Mouse (Mus musculus) embryonic facial prominence, embryonic 13.5 days (tissue): ENCODE results near the gene Ass1. TPM values are rescaled to one million over a fixed set of nuclear protein-coding genes. Genes with fewer than 3 reads are reported as not detected.
"Not testable (repeated sequence)": the region's sequence is repeated elsewhere in the genome, so short reads cannot be mapped to it uniquely, and the experiment has no call there.

Experiments
- ATAC-seq: fragments of 200-750 bp; cut with Nextera tagmentation; 2 replicates; pipeline ENCODE4 v1.8.0; 2017; ENCODE audit warnings: low read depth; ENCODE audit not compliant: insufficient number of reproducible peaks, insufficient read depth, low FRiP score, low TSS enrichment
- H3K27ac ChIP-seq: fragments of 300-500 bp; sonication (generic); 2 replicates; pipeline ENCODE4 v1.5.1; 2015; ENCODE audit warnings: moderate library complexity, mild to moderate bottlenecking, inconsistent platforms
- H3K27me3 ChIP-seq: fragments of 300-500 bp; sonication (generic); 2 replicates; pipeline ENCODE4 v1.6.1; 2015; ENCODE audit warnings: mild to moderate bottlenecking, inconsistent platforms
- H3K36me3 ChIP-seq: fragments of 300-500 bp; sonication (generic); 2 replicates; pipeline ENCODE4 v1.6.1; 2015; ENCODE audit warnings: mild to moderate bottlenecking, inconsistent platforms
- H3K4me1 ChIP-seq: fragments of 300-500 bp; sonication (generic); 2 replicates; pipeline ENCODE4 v1.6.1; 2015; ENCODE audit warnings: inconsistent platforms
- H3K4me2 ChIP-seq: fragments of 300-500 bp; sonication (generic); 2 replicates; pipeline ENCODE4 v1.6.1; 2015; ENCODE audit warnings: moderate library complexity, mild to moderate bottlenecking, inconsistent platforms
- H3K4me3 ChIP-seq: fragments of 300-500 bp; sonication (generic); 2 replicates; pipeline ENCODE4 v1.5.1; 2015; ENCODE audit warnings: mild to moderate bottlenecking, inconsistent platforms
- H3K9ac ChIP-seq: fragments of 300-500 bp; sonication (generic); 2 replicates; pipeline ENCODE4 v1.6.1; 2015; ENCODE audit warnings: mild to moderate bottlenecking, inconsistent platforms
- H3K9me3 ChIP-seq: fragments of 300-500 bp; sonication (generic); 2 replicates; pipeline ENCODE4 v1.6.1; 2016; ENCODE audit warnings: inconsistent platforms
- WGBS: fragments of 180-500 bp; shearing (Covaris S2); methylation state at CpG from one replicate; pipeline ENCODE4 v1.1.7; 2015; ENCODE audit warnings: mixed read lengths; 5-methylcytosine and 5-hydroxymethylcytosine counted together
- polyA plus RNA-seq: library from polyadenylated mRNA; unstranded; fragments of >200 nt; fragmentation: Nextera tagmentation; extraction: Ambion mirVana; gene quantifications from 2 replicates; pipeline ENCODE4 v1.2.1, GENCODE M21; 2015

The Ass1 gene
- polyA plus RNA-seq, 1 experiment from 2014 or later: 15.3 TPM

DNA sequence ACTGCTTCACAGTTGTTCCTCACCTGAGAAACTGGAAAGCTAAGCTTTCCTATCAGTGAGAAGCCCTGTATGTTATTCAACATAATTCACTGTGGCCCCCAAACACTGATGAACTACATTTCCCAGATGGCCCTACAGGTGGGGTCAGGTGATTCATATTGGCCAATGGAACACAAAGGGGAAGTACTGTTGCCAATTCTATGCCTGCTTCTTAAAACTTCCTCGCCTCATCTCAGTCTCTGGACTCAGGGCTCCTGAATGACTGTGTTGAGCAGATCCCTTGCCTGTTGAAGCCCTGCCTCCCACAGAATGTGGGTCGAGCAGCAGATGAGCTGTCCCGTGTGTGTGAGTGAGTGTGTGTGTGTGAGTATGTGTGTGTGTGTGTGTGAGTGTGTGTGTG lies 80.5 kb downstream of the Ass1 start:
- Histone ChIP-seq H3K36me3 (no peaks in the 10 kb centered on the region), H3K27me3 (no peaks in the 10 kb centered on the region), H3K4me2 (no peak overlapping the region), H3K9ac (no peak overlapping the region), H3K27ac (no peak overlapping the region), H3K4me3 (no peak overlapping the region), H3K4me1 (peaks cover 11% of the 10 kb centered on the region), H3K9me3 (no peaks in the 10 kb centered on the region; the same call in 1 of the 2 replicates)
- WGBS: 74% methylated on average over 3 of the region's 3 CpGs
- no peak for ATAC-seq

DNA sequence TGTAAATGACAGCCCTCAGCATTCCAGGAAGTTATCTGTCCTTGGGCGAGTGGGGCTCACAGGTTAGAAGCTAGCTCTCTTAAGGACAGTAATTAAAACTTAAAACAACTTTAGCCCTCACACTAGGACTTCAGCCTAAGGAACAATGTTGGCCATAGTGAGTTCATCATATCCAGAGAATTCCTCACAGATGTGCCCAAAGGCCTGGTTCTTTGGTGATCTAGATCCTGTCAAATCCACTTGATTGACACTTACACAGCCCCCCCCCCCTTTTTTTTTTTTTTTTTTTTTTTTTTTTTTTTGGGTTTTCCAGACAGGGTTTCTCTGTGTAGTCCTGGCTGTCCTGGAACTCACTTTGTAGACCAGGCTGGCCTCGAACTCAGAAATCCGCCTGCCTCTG lies 81.3 kb downstream of the Ass1 start:
- not testable (repeated sequence) for H3K27me3 ChIP-seq, H3K9me3 ChIP-seq, H3K36me3 ChIP-seq, H3K4me3 ChIP-seq, H3K9ac ChIP-seq, ATAC-seq, H3K4me2 ChIP-seq, H3K27ac ChIP-seq
- 90% methylated on average over 3 of the region's 3 CpGs for WGBS
- H3K4me1 ChIP-seq: peaks cover 11% of the 10 kb centered on the region

- Histone ChIP-seq H3K27me3 (no peaks in the 10 kb centered on the region), H3K9me3 (no peaks in the 10 kb centered on the region; the same call in 1 of the 2 replicates), H3K4me1 (peaks cover 11% of the 10 kb centered on the region), H3K9ac (no peak overlapping the region), H3K36me3 (no peaks in the 10 kb centered on the region), H3K27ac (no peak overlapping the region), H3K4me3 (no peak overlapping the region), H3K4me2 (no peak overlapping the region)
- no peak for ATAC-seq
- WGBS: 89% methylated on average over 10 of the region's 10 CpGs
These were observed 82.0 kb downstream of the Ass1 start for GRCm38 (mm10) chr2:31551971-31552370.

- Histone ChIP-seq H3K4me3 (no peak overlapping the region), H3K36me3 (no peaks in the 10 kb centered on the region), H3K9me3 (no peaks in the 10 kb centered on the region; the same call in 1 of the 2 replicates), H3K27ac (no peak overlapping the region), H3K27me3 (no peaks in the 10 kb centered on the region), H3K4me1 (no peaks in the 10 kb centered on the region), H3K9ac (no peak overlapping the region), H3K4me2 (no peak overlapping the region)
- WGBS: 85% methylated on average over 5 of the region's 5 CpGs
- no peak for ATAC-seq
These were observed 84.6 kb downstream of the Ass1 start for GRCm38 (mm10) chr2:31554619-31555018.

Other genes with a start within 250 kb of the Ass1 start
- gene Ncs1, start 224.4 kb upstream of the Ass1 start, polyA plus RNA-seq: 45.7 and 47.9 TPM in 2 replicates
- gene Hmcn2, start 155.8 kb upstream of the Ass1 start, polyA plus RNA-seq: 0.22 TPM in 1 of 2 replicates, not detected in the other
- gene Fubp3, start 102.4 kb downstream of the Ass1 start, polyA plus RNA-seq: 102 and 105 TPM in 2 replicates
- 0.08 and 0.21 TPM in 2 replicates for gene Prdm12, start 169.8 kb downstream of the Ass1 start, polyA plus RNA-seq
- 77.0 and 83.8 TPM in 2 replicates for gene Exosc2, start 200.5 kb downstream of the Ass1 start, polyA plus RNA-seq
- gene Abl1, start 218.2 kb downstream of the Ass1 start, polyA plus RNA-seq: 52.5 and 53.2 TPM in 2 replicates